Mouse (Mus musculus): Measurements from ENCODE around the gene Impg2. TPM values are rescaled to one million over a fixed set of nuclear protein-coding genes. Genes with fewer than 3 reads are reported as not detected.

Gene Impg2
- 0.08 TPM for polyA plus RNA-seq (2014; fragmentation: Illumina TruSeq; extraction: RNeasy Lipid Tissue Mini Kit (QIAGEN cat#74804); ENCODE audit: low read depth, low replicate concordance)

DNA sequence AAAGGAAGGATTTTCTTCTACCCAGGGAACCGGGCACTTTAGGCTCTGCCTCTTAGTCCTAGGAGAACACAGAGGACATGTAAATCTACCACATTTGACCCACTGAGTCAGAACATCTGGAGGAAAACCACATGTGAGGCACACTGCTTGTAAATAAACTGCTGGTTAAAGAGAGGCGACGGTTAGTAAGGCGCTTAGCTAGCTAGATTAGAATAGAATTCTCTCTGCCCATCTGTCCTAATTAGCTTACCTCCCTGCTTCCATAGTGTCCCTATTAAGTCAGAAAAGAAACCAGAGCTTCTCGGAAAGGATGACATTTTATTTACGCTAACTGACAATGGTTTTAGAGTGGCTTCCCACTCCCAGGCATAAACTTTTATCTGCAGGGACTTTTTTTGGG, at the start of gene Impg2:
Gene Impg2 (plus strand): TSS at position 263 of the 400 bp plus-strand sequence.

Other genes starting within 250 kb of the Impg2 start
- gene Rpl24, start 238.0 kb upstream of the Impg2 start, polyA plus RNA-seq (2014; fragmentation: Illumina TruSeq; extraction: RNeasy Lipid Tissue Mini Kit (QIAGEN cat#74804); ENCODE audit: low read depth, low replicate concordance), result 618 TPM
- gene Zbtb11, start 230.4 kb upstream of the Impg2 start, polyA plus RNA-seq (2014; fragmentation: Illumina TruSeq; extraction: RNeasy Lipid Tissue Mini Kit (QIAGEN cat#74804); ENCODE audit: low read depth, low replicate concordance), result 10.4 TPM
- 66.1 TPM for gene Pcnp, start 174.6 kb upstream of the Impg2 start, polyA plus RNA-seq (2014; fragmentation: Illumina TruSeq; extraction: RNeasy Lipid Tissue Mini Kit (QIAGEN cat#74804); ENCODE audit: low read depth, low replicate concordance)
- 14.6 TPM for gene Trmt10c, start 166.5 kb upstream of the Impg2 start, polyA plus RNA-seq (2014; fragmentation: Illumina TruSeq; extraction: RNeasy Lipid Tissue Mini Kit (QIAGEN cat#74804); ENCODE audit: low read depth, low replicate concordance)
- gene Senp7, start 156.0 kb upstream of the Impg2 start, polyA plus RNA-seq (2014; fragmentation: Illumina TruSeq; extraction: RNeasy Lipid Tissue Mini Kit (QIAGEN cat#74804); ENCODE audit: low read depth, low replicate concordance), result 9.0 TPM